Mouse (Mus musculus): Measurements from ENCODE around the gene Lrrc56.

The Lrrc56 gene

DNA sequence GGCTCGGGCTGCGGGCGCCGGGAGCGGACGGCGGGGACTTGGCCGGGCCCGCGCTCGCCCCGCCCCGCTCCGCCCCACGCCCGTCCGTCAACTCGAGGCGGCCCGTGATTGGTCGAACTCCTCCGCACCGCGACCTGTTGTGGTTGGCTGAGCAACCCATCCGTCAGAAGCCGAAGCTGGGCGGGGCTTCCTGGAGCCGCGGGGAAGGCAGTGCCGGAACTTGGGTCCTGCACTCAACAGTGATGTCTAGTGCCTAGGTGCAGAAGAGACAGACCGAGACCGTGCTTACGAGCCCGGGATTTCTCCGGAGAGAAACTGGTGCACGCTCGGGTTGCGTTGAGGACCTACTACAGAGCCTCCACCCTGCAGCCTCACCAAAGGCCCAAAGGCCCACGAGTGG lies at the start of gene Lrrc56, which contains the start of gene Hras:
TSS of gene Lrrc56 (plus strand) at position 210 of the 400 bp plus-strand sequence.
TSS of gene Hras (minus strand) at position 58 of the 400 bp plus-strand sequence.
- DNase-seq (ENCODE audit: low read depth): peak; percentile 97

DNA sequence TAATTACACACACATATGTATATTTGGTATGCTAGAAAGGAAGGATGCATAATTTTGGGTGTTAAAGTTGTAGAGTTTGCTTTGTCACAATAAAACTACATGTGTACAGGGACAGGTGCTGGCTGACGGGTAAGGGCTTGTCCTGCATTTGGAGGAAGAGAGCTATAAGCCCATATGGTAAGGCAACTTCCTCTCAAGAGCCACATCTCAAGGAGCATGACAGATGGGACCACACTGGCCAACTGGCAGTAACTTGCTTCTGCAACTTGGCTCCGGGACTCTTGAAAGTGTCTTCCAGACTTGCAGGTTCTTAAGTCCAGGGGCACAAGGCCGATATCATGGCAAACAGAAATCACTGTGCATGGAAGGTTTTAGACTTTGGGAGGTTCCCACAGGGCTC lies 49.3 kb upstream of the Lrrc56 start:
- no peak for DNase-seq (ENCODE audit: low read depth)

DNA sequence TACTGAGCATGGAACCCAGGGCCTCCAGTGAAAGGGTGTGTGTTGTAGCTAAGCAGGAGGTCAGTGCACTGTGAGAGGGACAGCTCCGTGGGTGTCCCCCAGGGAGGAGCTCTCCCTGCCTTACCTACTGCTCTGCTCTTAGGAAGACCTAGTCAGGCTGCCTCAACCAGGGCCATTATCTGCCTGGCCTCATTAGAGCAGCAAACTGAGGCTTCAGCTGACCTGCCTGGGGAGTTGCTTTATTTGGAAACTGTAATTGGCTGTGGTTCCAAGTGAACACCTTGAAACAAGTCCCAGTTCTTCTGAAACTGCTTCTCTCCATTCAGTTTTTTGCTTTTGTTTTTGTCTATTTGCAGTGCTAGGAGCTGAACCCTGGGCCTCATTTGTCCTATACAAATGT lies 48.6 kb upstream of the Lrrc56 start:
- DNase-seq (ENCODE audit: low read depth): no peak

DNA sequence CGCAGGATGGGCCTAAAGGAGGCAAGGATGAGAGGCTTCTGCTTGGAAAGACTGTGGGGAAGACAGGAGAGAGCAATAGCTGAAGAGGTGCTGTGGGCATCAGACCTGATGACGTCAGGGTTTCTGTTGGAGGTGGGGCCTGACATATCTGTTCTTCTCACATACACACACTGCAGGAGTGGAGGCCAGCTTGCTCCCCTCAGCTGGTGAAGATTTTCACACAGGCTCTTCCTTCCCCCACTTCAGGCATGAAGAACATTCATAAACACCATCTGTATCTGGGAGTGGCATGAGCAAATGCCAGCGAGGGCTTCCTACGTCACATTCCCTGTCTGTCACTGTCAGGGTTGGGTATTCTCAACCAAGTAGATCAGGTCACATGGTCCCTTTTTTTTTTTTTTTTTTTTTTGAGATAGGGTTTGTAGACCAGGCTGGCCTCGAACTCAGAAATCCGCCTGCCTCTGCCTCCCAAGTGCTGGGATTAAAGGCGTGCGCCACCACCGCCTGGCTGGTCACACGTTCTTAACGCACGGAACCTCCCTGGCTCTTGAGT lies 47.8 kb upstream of the Lrrc56 start:
- DNase-seq (ENCODE audit: low read depth): peak; percentile 81

DNA sequence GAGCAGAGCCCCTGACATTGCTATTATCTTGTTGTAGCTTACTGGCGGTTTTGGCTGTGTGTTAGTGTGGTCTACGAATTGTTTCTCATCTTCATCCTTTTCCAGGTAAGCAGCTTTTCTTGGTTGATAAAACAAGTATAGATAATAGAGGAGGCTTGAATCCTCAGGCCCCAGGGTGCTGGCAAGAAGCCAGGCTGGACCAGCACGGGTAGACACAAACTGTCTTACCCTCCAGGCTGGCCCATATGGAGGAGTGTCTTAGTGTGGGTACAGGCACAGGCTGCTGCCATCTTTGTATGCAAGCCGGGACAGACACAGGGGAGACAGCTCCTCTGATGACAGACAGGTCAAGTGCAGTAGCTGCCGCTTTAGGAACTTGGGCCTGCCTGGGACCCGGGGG lies 46.9 kb upstream of the Lrrc56 start:
- DNase-seq (ENCODE audit: low read depth): peak; percentile 65

DNA sequence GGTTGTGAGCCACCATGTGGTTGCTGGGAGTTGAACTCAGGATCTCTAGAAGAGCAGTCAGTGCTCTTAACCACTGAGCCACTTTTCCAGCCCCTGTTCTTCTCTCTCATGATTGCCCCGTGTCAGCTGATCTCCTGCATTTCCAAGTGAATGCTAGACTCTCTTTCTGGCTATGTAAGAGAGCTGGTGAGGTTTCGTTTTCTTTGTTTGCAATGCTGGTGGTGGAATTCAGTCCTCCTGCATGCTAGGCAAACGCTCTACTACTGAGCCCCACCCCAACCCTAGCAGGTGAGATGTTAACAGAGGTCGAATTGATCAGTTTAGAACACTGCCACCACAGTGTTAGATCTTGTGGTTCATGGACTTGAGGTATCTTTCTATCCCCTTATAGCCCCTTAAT lies 45.3 kb upstream of the Lrrc56 start:
- DNase-seq (ENCODE audit: low read depth): no peak

DNA sequence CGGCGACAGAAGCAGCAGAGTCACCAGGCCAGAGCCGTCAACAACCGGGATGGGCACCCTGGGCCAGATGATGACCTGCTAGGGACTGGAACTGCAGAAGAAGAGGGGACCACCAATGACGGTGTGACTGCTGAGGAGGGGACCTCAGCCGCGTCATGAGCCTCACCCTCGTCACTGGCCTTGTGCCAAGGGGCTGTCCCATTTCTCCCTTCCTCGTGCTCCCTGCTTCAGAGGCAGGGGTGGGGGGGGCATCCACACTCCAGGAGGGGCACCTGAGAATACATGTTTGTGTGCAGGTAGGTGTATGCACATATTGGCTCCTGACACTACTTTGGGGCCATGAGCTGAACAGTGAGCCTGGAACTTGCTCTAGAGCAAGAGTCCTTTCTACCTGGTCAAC lies 38.6 kb upstream of the Lrrc56 start:
- DNase-seq (ENCODE audit: low read depth): no peak

DNA sequence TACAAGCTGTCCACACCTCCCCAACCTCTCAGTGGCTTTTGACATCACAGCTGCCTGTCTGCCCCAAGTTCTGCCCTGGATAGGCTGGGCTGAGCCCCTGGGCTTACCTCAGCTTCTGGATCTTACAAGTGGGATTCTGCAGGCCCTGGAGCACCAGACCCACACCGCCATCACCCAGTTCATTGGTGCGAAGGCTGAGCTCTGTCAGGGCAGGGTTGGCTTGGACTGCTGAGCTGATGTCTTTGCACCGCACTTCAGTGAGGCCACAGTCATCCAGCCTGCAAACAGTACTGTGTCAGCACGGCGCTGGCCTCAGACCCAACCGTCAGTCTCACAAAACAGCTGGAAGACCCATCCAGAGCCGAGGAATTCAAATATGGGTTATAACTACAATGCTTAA lies 29.6 kb upstream of the Lrrc56 start:
- DNase-seq (ENCODE audit: low read depth): no peak

DNA sequence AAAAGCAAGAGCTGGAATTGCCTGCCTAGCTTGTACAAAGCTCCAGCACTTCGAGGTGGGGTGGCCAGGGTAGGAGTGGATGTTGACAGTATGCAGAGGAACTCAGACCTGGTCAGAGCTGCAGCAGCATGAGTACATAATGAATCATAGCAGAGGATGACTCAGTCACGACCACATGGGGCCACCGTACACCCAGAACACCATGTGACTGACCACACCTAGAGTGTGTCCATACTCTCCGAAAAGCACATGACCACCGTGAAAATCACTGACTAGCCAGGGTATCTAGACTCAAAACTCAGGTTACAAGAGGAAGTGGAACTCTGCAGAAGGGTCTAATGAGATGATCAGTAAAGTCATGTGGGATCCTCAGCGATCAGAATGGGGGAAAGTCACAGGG lies 29.1 kb upstream of the Lrrc56 start:
- DNase-seq (ENCODE audit: low read depth): no peak

DNA sequence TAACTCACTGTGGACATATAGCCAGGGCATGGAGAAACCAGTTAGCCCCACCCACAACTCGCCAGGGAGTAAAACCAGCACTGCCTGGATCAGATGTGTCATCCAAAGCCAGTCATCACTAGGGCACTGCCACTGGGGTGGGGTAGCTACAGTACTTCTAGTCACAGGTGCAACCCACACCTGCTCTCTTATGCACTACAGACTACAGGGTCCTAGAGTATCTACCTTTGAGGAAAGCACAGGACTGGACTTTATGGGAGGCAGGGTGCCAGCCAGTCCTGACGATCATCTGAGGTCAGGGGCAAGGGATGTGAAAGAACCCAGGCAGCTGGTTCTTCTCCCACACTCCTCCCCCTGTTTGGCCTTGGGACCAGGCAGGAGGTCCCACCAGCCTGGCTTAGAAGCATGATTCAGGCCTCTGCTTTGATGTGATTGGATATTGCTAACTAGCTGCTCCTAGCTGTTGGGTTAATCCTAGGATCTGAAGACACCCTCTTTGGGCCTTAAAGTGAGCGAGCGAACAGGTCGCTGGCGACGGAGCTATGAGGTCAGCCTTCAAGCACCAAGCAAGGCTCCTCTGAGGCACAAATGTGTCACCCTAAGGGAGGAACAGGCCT lies 25.9 kb upstream of the Lrrc56 start:
- no peak for DNase-seq (ENCODE audit: low read depth)

DNA sequence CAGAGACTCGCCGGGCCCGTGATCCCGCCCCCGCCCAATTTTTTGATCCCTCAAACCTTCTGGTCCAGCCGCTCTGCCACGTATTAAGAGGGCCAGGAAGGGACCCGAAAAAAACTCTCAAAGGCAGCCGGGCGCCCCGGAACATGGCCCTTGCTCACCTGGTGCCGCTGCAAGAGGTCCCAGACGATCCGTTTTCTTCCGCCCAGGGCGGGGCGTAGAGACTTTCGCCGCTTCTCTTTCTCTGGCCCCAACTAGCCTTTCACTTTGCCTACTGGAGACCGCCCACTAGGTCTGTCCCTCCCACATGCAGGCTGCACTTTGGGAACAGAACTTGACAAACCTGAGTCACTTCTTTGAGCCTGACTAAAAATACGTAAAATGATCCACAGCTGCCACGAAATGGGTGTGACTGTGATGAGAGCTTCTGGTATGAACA lies 25.4 kb upstream of the Lrrc56 start:
- peak; percentile 78 for DNase-seq (ENCODE audit: low read depth)

DNA sequence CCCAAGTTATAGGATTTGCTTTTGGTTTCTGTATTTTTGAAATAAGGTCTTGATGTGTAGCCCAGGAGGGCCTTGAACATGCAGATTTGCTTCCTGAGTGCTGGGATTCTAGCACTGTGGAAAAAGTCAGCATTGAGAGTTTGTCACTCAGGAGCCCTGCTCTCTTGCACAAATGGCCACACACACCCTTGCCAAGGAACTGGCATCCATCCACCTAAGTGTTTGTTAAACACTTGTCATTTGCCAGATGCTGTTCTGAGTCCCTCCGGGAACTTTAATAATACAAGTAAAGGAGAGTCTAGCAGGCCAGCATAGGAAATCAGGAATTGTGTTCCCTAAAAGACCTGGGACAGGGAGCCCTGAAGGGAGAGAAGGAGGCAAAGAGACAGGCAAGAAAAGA lies 24.7 kb upstream of the Lrrc56 start:
- DNase-seq (ENCODE audit: low read depth): no peak

DNA sequence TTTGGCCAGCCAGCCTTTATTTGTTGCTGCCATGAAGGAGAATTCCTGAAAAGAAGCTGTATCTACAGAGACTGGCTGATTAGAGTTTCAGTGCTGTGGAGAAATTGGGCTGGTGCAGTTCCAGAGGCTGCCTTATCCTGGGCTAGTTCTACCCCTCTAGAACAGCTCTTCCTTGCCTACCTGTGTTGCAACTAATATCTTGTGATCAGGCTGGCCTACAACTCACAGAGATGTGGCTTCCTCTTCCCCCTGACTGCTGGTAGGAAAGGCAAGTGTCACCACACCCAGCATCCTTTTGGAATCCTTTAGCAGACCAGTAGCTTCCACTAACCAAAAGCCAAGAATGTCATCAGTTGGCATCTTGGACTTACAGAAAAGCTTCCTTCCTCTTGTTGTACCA lies 24.1 kb upstream of the Lrrc56 start:
- no peak for DNase-seq (ENCODE audit: low read depth)

DNA sequence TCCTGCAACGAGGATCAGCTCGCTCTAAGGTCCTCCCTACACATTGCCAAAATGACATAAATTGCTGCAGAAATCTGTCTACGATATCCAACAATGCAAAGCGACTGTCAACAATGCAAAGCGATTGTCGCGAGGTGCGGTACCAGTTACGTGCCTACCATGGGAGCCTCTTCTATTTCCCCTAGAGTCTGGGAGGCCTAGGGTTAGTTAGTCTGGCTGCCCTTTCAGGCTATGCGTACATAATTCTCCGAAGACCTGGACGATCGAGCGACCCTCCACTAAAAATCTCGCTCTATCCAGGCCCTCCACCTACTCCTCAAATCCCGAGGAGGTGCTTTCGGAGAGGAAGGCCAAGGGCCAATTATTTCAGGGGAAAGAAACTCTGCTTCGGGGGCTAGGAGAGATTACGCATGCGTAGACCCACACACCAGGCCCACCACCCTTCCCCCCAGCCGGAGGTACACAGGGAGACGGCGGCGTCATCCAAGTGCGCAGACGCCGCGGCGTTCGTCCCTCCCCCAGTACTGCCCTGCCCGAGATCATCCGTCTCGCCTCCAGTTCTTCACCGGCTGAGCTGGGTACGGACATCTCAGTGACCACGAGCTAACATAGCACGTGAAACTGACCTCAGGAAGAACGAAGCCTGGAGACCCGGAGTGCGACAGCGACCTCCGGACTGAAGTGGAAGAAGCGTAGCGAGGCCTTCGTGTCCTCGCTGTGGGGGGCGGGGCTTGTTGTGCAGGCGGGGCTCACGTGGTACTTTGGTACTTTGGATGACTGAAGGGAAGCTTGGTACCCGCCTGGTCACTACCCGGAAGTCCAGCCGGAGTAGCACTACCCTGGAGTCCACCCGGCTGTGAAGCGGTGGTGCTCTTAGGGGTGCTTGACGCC lies 21.6 kb upstream of the Lrrc56 start, which contains the start of gene Rnh1:
TSS of gene Rnh1 (minus strand) at position 742 of the 891 bp plus-strand sequence.
- DNase-seq (ENCODE audit: low read depth): peak; percentile 77

DNA sequence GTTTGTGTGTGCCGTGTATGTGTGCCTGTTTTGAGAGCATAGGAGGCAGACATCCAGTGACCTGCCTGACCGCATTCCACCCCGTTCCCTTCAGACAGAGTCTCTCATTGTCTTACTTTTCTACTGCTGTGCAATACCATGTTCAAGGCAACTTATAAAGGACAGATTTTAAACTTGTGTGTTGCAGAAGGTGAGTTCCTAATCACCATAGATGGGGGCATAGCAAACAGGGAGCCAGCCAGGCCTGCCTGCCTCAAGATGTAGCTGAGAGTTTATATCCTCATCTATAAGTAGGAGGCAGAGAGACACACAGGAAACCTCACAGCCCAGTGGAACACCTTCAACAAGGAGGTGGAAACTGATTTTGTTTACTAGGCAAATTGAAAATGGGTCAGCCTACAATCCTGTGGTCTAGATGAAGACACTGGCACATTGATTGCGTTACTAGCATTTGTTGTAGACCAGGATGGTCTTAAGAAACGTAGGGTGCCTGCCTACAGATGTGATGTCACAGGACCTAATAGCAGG lies 20.6 kb upstream of the Lrrc56 start:
- DNase-seq (ENCODE audit: low read depth): no peak

DNA sequence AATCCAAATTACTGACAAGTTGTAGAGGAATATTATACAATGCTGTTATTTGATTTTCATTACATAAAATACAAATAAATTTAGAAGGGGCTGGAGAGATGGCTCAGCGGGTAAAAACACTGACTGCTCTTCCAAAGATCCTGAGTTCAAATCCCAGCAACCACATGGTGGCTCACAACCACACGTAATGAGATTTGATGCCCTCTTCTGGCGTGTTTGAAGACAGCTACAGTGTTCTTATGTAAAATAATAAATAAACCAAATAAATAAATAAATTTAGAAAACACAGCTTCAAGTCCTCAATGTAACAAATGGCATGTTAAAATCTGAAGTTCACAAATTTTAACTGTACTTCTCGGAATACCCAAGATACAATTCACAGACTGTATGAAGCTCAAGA lies 18.9 kb upstream of the Lrrc56 start:
- DNase-seq (ENCODE audit: low read depth): no peak

DNA sequence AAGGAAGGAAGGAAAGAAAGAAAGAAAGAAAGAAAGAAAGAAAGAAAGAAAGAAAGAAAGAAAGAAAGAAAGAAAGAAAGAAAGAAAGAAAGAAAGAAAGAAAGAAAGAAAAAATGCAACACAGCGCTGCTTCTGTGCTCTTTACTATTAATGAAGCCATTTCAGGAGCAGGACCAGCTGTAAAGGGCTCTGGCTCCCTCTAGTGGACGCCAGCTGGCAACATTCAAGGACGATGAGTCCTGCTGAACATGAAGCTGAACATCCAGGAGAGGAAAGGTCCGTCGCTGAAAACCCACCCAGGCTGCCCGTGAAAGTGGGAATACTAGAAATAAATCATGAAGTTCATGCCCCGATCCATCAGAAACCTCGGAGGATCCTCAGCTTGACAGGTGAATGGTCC lies 17.8 kb upstream of the Lrrc56 start:
- peak; percentile 87 for DNase-seq (ENCODE audit: low read depth)

DNA sequence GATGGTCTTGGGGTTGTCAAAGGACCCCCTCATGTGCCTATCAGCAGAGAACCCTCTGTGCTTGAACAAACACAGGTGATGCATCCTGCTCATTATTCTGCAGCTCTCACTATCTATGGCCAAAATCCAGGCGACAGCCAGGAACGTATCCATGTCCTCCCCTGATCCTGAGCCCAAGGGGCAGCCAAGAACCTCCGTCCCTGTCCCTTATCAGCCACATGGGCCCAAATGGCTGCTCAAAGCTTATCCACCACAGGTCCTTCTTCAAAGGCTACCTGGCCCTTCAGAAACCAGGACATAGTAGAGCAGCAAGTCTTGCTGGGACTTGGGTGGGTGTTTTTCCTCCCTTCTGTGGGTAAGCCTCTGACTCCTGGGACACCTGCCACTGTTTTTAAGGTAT lies 5.8 kb upstream of the Lrrc56 start:
- DNase-seq (ENCODE audit: low read depth): no peak

DNA sequence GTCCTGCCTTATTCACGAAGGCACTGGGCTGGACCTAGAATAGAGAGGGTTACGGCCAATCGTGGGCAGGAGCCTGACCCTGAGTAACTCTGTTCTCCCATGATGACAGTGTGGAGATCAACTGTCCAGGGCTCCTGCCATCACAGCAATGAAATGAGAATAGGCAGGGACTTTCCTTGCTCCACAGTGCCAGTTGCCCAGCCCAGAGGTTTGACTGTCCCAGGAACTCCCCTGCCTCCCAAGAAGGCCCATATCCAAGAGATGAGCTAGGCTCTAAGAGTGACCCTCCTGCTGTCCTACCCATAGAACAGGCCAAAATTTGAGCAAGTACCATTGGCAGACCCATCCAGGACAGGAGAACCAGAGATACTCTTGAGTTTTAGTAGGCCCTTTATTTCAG lies 5.2 kb upstream of the Lrrc56 start:
- DNase-seq (ENCODE audit: low read depth): no peak

DNA sequence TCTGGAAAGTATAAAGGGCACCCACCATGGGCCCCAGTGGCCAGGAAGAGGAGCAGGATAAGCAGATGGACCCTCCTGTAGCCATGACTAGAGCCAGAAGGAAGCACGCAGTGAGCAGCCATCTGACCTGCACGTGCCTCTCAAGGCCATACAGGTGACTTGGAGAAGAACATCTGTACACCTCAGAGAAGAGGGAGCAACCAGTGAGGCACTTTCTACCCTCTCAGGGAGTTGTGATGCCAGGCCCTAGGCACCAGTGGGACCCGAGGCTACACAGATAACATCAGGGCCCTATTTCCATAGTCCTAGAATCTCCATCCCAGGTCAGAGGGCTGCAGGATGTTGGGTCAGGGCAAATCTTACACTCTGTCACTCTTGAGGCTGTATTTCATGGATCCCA lies 3.7 kb upstream of the Lrrc56 start:
- DNase-seq (ENCODE audit: low read depth): no peak

DNA sequence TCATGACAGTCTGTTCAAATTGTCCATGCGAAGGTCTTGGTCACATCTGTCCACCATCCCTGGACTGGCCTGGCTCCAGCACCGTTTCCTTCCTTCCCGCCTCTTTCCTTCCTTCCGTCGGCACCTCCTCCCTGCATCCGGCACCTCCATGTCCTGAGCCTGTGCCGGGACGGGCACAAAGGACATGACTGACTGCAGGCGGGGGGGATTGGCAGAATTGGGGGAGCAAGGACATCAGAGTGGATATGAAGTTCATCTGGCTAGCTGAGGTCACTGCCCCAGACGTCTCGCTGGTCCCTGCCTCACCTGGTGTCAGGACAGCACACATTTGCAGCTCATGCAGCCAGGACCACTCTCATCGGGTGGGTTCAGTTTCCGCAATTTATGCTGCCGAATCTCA lies 2.9 kb upstream of the Lrrc56 start:
- DNase-seq (ENCODE audit: low read depth): no peak

DNA sequence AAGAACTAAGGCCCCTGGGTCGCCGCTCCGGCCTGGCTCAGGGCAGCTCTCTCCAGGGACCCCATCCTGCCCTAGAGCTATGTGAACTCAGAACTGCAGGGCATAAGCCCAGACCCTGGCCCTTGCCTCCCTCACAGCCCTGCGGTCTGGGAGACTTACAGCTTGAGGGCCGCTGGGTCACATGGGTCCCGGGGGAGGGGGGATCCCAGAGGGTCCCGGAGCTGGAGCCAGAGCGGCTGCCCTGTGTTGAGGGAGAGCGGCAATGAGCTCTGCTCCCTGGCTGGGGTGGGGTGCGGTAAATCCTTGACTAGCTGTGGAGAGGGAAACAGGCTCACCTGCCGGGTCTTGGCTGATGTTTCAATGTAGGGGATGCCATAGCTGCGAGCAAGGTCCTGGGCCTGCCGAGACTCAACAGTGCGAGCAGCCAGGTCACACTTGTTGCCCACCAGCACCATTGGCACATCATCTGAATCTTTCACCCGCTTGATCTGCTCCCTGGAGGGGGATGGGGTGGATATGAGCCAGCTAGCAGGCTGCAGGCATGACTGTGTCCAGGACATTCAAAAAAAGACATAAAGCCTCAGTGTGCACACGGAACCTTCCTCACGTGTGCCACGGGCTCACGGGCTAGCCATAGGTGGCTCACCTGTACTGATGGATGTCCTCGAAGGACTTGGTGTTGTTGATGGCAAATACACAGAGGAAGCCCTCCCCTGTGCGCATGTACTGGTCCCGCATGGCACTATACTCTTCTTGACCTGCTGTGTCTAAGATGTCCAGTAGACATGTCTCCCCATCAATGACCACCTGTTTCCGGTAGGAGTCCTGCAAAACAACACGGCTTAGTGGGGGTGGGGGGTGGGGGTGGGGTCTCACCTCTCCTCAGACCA lies 1.9 kb upstream of the Lrrc56 start:
- no peak for DNase-seq (ENCODE audit: low read depth)
